Mouse (Mus musculus) kidney, adult 2 months (tissue): Measurements from ENCODE around the gene Pafah1b3.

ENCODE experiments used
- CTCF ChIP-seq: fragments of 200-500 bp; conservative IDR thresholded peaks from 2 replicates; pipeline ENCODE4 v1.5.1; 2011; ENCODE audit warnings: low read depth, mild to moderate bottlenecking, control low read depth, low read length, moderate library complexity, mixed read lengths; ENCODE audit not compliant: insufficient read depth, insufficient read length
- POLR2A ChIP-seq: fragments of 200-500 bp; IDR thresholded peaks from one replicate; pipeline ENCODE4 v1.6.1; 2011; ENCODE audit warnings: low read depth, low read length, control low read depth

- no peak for TF ChIP-seq POLR2A
- no peak for TF ChIP-seq CTCF
Measured at GRCm38 (mm10) chr7:25293191-25293739, 4.5 kb downstream of the Pafah1b3 start.
